ENCODE assay signal across 12 mouse cellular contexts in the genomic region with DNA sequence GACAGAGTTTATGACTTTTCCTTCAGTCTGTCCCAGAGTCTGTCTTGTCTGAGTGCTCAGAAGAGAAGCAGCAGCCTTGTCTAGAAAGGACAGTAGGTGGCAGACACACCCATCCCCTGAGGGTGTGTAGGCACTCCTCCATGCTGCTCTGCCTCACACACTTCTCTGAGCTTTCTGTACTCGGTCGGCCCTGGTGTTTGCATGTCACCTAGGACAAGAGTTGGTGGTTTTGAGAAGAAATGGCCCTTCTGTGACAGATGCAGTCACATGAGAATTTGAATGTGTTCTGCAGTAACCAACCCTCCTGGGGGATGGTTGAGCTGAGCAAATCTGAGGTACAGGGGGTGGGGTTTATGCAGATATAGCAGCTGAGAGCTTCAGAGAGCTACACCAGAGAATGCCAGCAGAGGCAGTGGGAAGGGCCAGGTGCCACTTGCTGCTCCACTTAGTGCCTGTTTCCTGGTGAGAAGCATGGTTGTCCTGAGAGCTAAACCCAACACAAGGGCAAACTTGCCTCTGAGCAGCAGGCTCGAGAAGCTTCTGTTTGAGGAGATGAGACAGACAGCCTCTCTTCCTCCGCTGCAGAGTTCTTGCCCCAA.
DNase-seq lines count a peak whose midpoint lies in the region; ATAC-seq lines count a peak whose summit lies in the region.
"Had no signal": no experiment of that assay in that cellular context is flagged by ENCODE, and none has a peak within 500 bp of the region (broad histone marks: within the 10 kb centered on the region; RNA-seq: fewer than 3 reads in every experiment).

No protein-coding gene starts in this region.

- intact Hi-C loops in left cerebral cortex, postnatal 4 days (cut with DNase I): no loop called here

- DNase-seq in frontal cortex, postnatal 25 days (ENCODE audit: low spot score in 2 of 2): no peak
- DNase-seq in thymus, postnatal 0 days (ENCODE audit: low spot score): peak; percentile 31
- no peak for DNase-seq in thymus, postnatal 10 days (ENCODE audit: low spot score in 2 of 2)
- DNase-seq in gonadal fat pad, adult 2 months (ENCODE audit: low read depth): peak; percentile 5
- no peak for DNase-seq in layer of hippocampus, adult 9-11 months
- no peak for DNase-seq in left cerebral cortex, postnatal 4 days
- DNase-seq: adrenal gland, postnatal 10 days; cerebellum, adult 8-10 months; liver, embryonic 13.5 days had no signal

- ATAC-seq in frontal cortex, adult (ENCODE audit: low TSS enrichment): peak; percentile 58
- ATAC-seq in erythroblast, adult 5-6 weeks (replicated peaks; ENCODE audit: low FRiP score, poor library complexity, severe bottlenecking): no peak
- ATAC-seq: midbrain, embryonic 16.5 days had no signal

Comparison
In these comparisons a context has a peak if more than half of its experiments do, and no peak if none do; other contexts are left out.
1. DNase-seq: peak in thymus, postnatal 0 days (single experiment) and gonadal fat pad, adult 2 months (single experiment); none in frontal cortex, postnatal 25 days (0 of 2), thymus, postnatal 10 days (0 of 2), layer of hippocampus, adult 9-11 months (single experiment) and left cerebral cortex, postnatal 4 days (single experiment).